ENCODE assay signal across 8 mouse cellular contexts in the genomic region with DNA sequence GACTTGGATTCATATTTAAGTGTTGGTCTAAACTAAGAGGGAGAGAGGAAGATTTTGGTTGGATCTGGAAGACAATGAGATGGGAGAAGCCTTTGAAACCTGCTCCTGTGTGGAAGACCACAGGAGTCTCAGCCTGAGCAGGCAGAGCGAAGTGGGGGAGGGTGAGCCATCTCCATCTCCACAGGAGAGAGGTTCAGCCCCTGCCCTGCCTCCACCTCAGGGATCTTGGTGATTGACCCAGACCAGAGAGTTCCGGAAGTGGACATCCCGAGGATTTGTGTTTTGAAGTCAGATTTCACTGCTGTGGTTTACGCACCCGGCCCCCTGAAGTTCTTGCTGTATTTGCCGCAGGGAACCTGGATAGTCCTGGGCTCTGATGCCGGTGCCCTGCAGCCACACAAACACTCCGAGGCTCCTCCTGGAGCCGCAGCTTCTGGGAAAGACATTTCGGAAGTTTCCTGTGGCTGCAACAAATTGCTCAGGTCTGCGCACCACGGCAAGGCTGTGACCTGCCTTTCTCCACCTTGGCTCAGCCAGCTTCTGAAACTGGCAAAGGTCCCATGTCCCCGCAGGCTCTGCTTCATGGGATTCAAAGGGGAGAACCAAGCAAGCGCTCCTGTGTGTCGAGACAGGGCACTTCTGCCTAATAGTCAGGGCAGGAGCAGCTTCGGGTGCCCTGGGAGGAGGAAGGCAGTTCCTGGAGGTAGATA.
DNase-seq lines count a peak whose midpoint lies in the region; ATAC-seq lines count a peak whose summit lies in the region.

No protein-coding gene starts in this region.

- ATAC-seq in lung, embryonic 15.5 days (ENCODE audit: borderline replicate concordance, extremely low read depth, low FRiP score, low TSS enrichment), result no peak
- no peak for ATAC-seq in forebrain, embryonic 11.5 days (replicated peaks; ENCODE audit: low FRiP score)
- ATAC-seq in intestine, embryonic 14.5 days (replicated peaks; ENCODE audit: low FRiP score, low TSS enrichment, low read depth), result no peak
- ATAC-seq in megakaryocyte progenitor cell, adult 5-6 weeks (replicated peaks; ENCODE audit: poor library complexity), result peak; percentile 26
- ATAC-seq in megakaryocyte-erythroid progenitor cell, adult 5-6 weeks (replicated peaks; ENCODE audit: low FRiP score, low TSS enrichment, poor library complexity, severe bottlenecking), result no peak

- peak overlapping the region; percentile 51 for H3K4me2 ChIP-seq in lung, embryonic 15.5 days
- peak overlapping the region; percentile 42; the same call in 1 of the 2 replicates for H3K4me2 ChIP-seq in forebrain, embryonic 11.5 days (ENCODE audit: low read depth, low read length, severe bottlenecking)
- H3K4me2 ChIP-seq in intestine, embryonic 14.5 days (ENCODE audit: low read length), result peak overlapping the region; percentile 37

- H3K9ac ChIP-seq in lung, embryonic 15.5 days, result peak overlapping the region; percentile 15; the same call in 1 of the 2 replicates
- H3K9ac ChIP-seq in forebrain, embryonic 11.5 days (ENCODE audit: low read length), result no peak overlapping the region; the same call in 1 of the 2 replicates
- H3K9ac ChIP-seq in intestine, embryonic 14.5 days (ENCODE audit: low read length), result no peak overlapping the region

- H3K4me3 ChIP-seq in lung, embryonic 15.5 days, result peak overlapping the region; percentile 14
- peak overlapping the region; percentile 10; the same call in 1 of the 2 replicates for H3K4me3 ChIP-seq in forebrain, embryonic 11.5 days (ENCODE audit: low read depth, low read length)
- H3K4me3 ChIP-seq in intestine, embryonic 14.5 days (ENCODE audit: low read depth, low read length), result 0 out of 2 replicates have a peak overlapping the region, but pooled peaks have one; percentile 1

- peaks cover 19% of the 10 kb centered on the region for H3K4me1 ChIP-seq in lung, embryonic 15.5 days
- H3K4me1 ChIP-seq in forebrain, embryonic 11.5 days (replicated peaks; ENCODE audit: control insufficient read depth, insufficient read depth, low read length), result peaks cover 5% of the 10 kb centered on the region; the same call in 1 of the 2 replicates
- peaks cover 11% of the 10 kb centered on the region for H3K4me1 ChIP-seq in intestine, embryonic 14.5 days (replicated peaks; ENCODE audit: control insufficient read depth, insufficient read depth, low read length)

- no peaks in the 10 kb centered on the region for H3K27me3 ChIP-seq in lung, embryonic 15.5 days
- H3K27me3 ChIP-seq in forebrain, embryonic 11.5 days (ENCODE audit: control insufficient read depth, insufficient read depth, low read length), result no peaks in the 10 kb centered on the region
- H3K27me3 ChIP-seq in intestine, embryonic 14.5 days (replicated peaks; ENCODE audit: control insufficient read depth, insufficient read depth, low read length), result no peaks in the 10 kb centered on the region

- no peak for DNase-seq in lung, postnatal 14 days
- DNase-seq in forebrain, embryonic 11.5 days (ENCODE audit: low spot score), result no peak
- DNase-seq in intestine, embryonic 14.5 days (ENCODE audit: low spot score), result no peak
- DNase-seq in right cerebral cortex, adult 2 months (ENCODE audit: low spot score in 2 of 2), result no peak
- DNase-seq in right cerebral cortex, postnatal 36 days (ENCODE audit: low spot score in 2 of 2), result no peak

- no peak overlapping the region for H3K27ac ChIP-seq in lung, embryonic 15.5 days
- H3K27ac ChIP-seq in forebrain, embryonic 11.5 days (ENCODE audit: low read depth, low read length), result no peak overlapping the region
- no peak overlapping the region for H3K27ac ChIP-seq in intestine, embryonic 14.5 days (ENCODE audit: low read depth)

- H3K36me3 ChIP-seq in lung, embryonic 15.5 days, result no peaks in the 10 kb centered on the region
- no peaks in the 10 kb centered on the region for H3K36me3 ChIP-seq in forebrain, embryonic 11.5 days (ENCODE audit: control insufficient read depth, insufficient read depth, low read length)
- no peaks in the 10 kb centered on the region for H3K36me3 ChIP-seq in intestine, embryonic 14.5 days (ENCODE audit: control insufficient read depth, insufficient read depth, low read length)

- H3K9me3 ChIP-seq in lung, embryonic 15.5 days, result no peaks in the 10 kb centered on the region
- H3K9me3 ChIP-seq in forebrain, embryonic 11.5 days (ENCODE audit: control insufficient read depth, low read length), result no peaks in the 10 kb centered on the region
- H3K9me3 ChIP-seq in intestine, embryonic 14.5 days (ENCODE audit: control insufficient read depth, low read length), result no peaks in the 10 kb centered on the region

- 12% methylated on average over 16 of the region's 16 CpGs for WGBS in lung, embryonic 15.5 days
- 8% methylated on average over 16 of the region's 16 CpGs for WGBS in forebrain, embryonic 11.5 days
- WGBS in intestine, embryonic 14.5 days, result 7% methylated on average over 16 of the region's 16 CpGs
